Mouse (Mus musculus): ENCODE measurements at regions not wholly inside any gene's neighbourhood (a gene's known extent, or its start where the extent isn't known, plus 50 kb on each side); places are given as distances from the start of the nearest gene placed in this dataset.

DNA sequence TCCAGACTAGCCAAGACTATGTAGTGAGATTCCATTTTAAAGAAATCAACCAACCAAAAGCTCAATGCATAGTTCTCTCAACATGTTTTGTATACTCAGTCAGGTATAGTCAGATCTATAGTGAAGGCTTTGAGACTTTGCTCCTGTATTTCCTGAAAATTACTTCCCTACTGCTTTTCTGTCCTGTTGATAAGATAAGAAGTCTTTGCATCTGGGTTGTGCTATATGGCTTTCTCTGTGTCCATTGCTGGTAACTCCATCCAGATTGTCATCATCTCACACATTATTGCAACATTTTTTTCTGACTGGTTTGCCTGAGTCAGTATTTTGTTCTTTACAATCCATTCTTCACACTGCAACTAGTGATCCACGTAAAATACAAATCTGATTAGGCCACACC is 74.0 kb downstream of the Agtr2 start:
- no peak for DNase-seq (ENCODE audit: low read depth, low spot score)

DNA sequence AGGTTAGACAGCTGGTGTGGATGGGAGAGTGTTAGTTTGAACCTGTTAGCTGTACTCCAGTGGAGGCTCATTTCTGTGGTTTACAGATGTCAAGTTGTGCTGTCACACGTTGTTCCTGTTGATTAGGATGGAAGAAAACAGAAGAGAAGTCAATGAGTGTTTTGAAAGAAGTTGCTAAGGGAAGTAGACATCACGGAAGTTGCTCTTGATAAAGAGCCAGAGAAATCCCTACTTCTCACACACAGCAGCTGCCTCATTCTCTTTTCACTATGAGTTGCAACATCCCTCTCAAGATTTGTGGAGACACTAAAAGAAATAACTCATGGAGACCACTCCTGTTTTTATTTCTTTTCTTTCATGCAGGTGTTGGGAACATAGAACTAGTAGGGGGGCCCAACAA is 82.3 kb downstream of the Agtr2 start:
- peak; percentile 18 for DNase-seq (ENCODE audit: low read depth, low spot score)

DNA sequence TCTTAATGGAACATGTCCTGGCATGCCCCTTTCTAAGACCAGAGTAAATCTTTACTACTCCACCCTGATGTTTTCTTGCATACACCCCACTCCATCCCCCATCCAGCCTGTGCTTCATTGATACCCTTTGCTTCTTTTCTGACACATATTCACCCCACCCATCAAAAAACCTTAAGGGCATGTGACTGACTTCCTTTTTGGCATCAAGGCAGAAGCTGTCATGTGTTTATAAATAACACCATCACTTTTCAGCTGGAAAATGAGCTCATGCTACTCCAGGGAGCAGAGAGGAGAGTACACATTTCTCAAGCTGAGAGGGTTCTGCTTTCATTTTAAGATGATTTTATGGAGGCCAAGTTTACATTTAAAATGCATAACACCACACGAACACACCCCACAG is 83.2 kb downstream of the Agtr2 start:
- DNase-seq (ENCODE audit: low read depth, low spot score) = peak; percentile 37

DNA sequence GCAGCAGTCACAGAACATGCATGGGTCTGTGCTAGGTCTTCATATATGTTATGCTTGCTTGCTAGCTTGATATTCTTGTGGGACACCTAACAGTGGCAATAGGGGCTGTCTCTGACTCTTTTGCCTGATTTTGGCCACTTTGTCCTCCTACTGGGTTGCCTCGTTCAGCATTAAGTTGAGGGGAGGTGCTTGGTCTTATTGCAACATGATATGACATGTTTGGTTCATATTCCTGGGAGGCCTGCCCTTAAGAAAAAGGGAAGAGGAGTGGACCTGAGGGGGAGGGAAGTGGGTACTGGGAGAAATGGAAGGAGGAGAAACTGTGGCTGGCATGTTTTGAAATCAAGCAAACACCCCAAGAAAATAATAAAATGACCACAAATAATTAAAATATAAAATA is 83.6 kb downstream of the Agtr2 start:
- no peak for DNase-seq (ENCODE audit: low read depth, low spot score)

DNA sequence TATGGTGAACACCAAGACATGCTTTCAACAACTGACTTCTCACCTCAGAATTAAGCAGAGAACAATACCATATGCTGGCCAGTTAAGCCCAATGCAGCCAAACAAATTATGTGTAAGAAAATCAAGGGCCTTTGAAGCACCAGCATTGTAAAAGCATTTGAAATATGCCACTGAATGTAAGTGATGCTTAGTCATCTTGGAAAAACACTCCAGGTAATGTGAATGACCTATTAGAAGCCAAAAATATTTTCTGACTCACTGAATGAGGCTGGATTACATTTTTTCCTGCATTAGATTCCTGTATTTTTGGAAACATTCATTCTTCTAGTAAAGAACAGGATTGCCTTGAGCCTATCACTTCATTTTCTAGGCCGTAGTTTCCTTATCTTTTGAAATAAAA is 95.6 kb downstream of the Agtr2 start:
- DNase-seq (ENCODE audit: low read depth, low spot score) = no peak

DNA sequence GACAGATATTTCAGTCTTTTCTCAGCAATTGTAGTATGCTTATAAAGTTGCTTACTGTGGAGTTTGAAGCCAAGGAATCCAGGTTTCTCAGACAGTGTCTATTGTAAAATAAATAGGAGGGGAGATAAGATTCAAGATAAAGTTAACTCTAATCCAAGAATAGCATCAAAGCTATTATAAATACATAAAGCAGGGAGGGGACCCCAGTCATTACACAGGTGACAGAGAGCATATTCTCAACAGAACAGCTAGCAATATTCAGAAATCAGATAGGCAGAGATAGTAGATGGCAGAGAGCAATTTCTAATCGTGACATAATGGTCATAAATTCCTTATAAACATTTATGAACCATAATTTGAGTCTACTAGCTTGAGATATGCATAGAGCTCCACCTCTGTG is 101.7 kb downstream of the Agtr2 start:
- no peak for DNase-seq (ENCODE audit: low read depth, low spot score)

DNA sequence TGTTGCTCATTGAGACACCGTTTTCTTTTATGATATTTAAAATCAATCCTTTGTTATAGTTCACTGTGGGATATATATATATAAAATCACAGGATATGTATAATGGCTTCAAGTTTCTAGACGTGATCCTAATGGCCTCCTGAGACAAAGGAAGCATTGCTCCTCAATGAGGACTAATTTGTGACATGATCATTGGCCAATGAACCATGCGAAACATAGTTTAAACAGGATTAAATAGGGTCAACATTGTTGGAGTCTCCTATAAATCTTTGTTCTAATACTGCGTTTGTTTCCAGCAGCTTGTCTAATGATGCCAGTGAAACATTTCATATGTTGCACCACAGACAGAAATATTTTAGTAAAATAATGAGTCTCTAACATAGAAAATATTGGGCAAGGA is 105.5 kb downstream of the Agtr2 start:
- DNase-seq (ENCODE audit: low read depth, low spot score) = no peak

All from skeletal muscle tissue, adult 2 months (tissue).